Mouse (Mus musculus) bone marrow, adult 2 months (tissue): Measurements from ENCODE around the gene Kif3b.

Source experiments
- CTCF ChIP-seq: fragments of 200-500 bp; IDR thresholded peaks from 2 replicates; pipeline ENCODE4 v1.5.1; 2011; ENCODE audit warnings: low read length, control low read depth; ENCODE audit not compliant: control insufficient read depth, insufficient read depth
- POLR2A ChIP-seq: fragments of 200-500 bp; IDR thresholded peaks from 2 replicates; pipeline ENCODE4 v1.6.1; 2011; ENCODE audit warnings: low read depth, mild to moderate bottlenecking, control low read depth, low read length, borderline replicate concordance; ENCODE audit not compliant: control insufficient read depth

- no peak for TF ChIP-seq CTCF
- no peak for TF ChIP-seq POLR2A
Measured at GRCm38 (mm10) chr2:153332271-153332670, 41.1 kb downstream of the Kif3b start.
